ENCODE assay signal across 19 mouse cellular contexts in genomic region chr12:52771931-52772330, GRCm38 (mm10).
DNase-seq lines count a peak whose midpoint lies in the region; ATAC-seq and TF ChIP-seq lines count a peak whose summit lies in the region.
"Had no signal": no experiment of that assay in that cellular context is flagged by ENCODE, and none has a peak within 500 bp of the region (broad histone marks: within the 10 kb centered on the region; RNA-seq: fewer than 3 reads in every experiment).

No protein-coding gene starts in this region.

- no peak for DNase-seq in embryonic facial prominence, embryonic 14.5 days (ENCODE audit: low spot score)
- DNase-seq in embryonic facial prominence, embryonic 10.5 days (ENCODE audit: low spot score): no peak
- no peak for DNase-seq in midbrain, postnatal 0 days (ENCODE audit: low spot score)
- DNase-seq in hindbrain, postnatal 0 days (ENCODE audit: low spot score): no peak
- DNase-seq in stomach, postnatal 0 days (ENCODE audit: low spot score): no peak
- DNase-seq in cerebellum, adult 18-20 months: no peak
- no peak for DNase-seq in gastrocnemius, adult 18-20 months (ENCODE audit: low spot score)
- DNase-seq: gastrocnemius, postnatal 10 days; heart, postnatal 10 days; midbrain, embryonic 14.5 days; right cerebral cortex, postnatal 25 days had no signal

- TF ChIP-seq EP300 in stomach, postnatal 0 days (optimal IDR thresholded peaks at IDR 0.05): no peak

- no peak overlapping the region for H3K4me3 ChIP-seq in embryonic facial prominence, embryonic 14.5 days (ENCODE audit: low read depth, low read length)
- H3K4me3 ChIP-seq in embryonic facial prominence, embryonic 10.5 days: no peak overlapping the region
- no peak overlapping the region for H3K4me3 ChIP-seq in midbrain, embryonic 16.5 days (ENCODE audit: low read depth, low read length)
- H3K4me3 ChIP-seq in midbrain, postnatal 0 days (ENCODE audit: low read depth, low read length): no peak overlapping the region
- H3K4me3 ChIP-seq in hindbrain, postnatal 0 days (ENCODE audit: low read length): no peak overlapping the region
- H3K4me3 ChIP-seq in stomach, postnatal 0 days (ENCODE audit: low read depth, low read length): no peak overlapping the region
- H3K4me3 ChIP-seq: embryonic facial prominence, embryonic 12.5 days; heart, embryonic 10.5 days; left cerebral cortex, adult 2 months; limb, embryonic 10.5 days had no signal

- H3K36me3 ChIP-seq in embryonic facial prominence, embryonic 14.5 days (ENCODE audit: control insufficient read depth, insufficient read depth, low read length): no peaks in the 10 kb centered on the region
- no peaks in the 10 kb centered on the region for H3K36me3 ChIP-seq in embryonic facial prominence, embryonic 10.5 days (replicated peaks)
- no peaks in the 10 kb centered on the region for H3K36me3 ChIP-seq in midbrain, embryonic 16.5 days (ENCODE audit: control insufficient read depth, insufficient read depth, low read length)
- H3K36me3 ChIP-seq in midbrain, postnatal 0 days (ENCODE audit: insufficient read depth, low read length): no peaks in the 10 kb centered on the region
- no peaks in the 10 kb centered on the region for H3K36me3 ChIP-seq in hindbrain, postnatal 0 days (ENCODE audit: insufficient read depth, low read length)
- H3K36me3 ChIP-seq in stomach, postnatal 0 days (ENCODE audit: control insufficient read depth, insufficient read depth, low read length): no peaks in the 10 kb centered on the region
- H3K36me3 ChIP-seq: embryonic facial prominence, embryonic 12.5 days; heart, embryonic 10.5 days; limb, embryonic 10.5 days had no signal

- H3K9me3 ChIP-seq in embryonic facial prominence, embryonic 14.5 days (ENCODE audit: control insufficient read depth, low read length): no peaks in the 10 kb centered on the region
- H3K9me3 ChIP-seq in embryonic facial prominence, embryonic 10.5 days: no peaks in the 10 kb centered on the region
- H3K9me3 ChIP-seq in midbrain, embryonic 16.5 days (replicated peaks; ENCODE audit: control insufficient read depth, low read length, poor library complexity, severe bottlenecking): no peaks in the 10 kb centered on the region
- H3K9me3 ChIP-seq in midbrain, postnatal 0 days (ENCODE audit: low read length): no peaks in the 10 kb centered on the region
- no peaks in the 10 kb centered on the region for H3K9me3 ChIP-seq in hindbrain, postnatal 0 days (ENCODE audit: low read length)
- no peaks in the 10 kb centered on the region for H3K9me3 ChIP-seq in stomach, postnatal 0 days (ENCODE audit: control insufficient read depth, low read length)
- H3K9me3 ChIP-seq: embryonic facial prominence, embryonic 12.5 days; heart, embryonic 10.5 days; limb, embryonic 10.5 days had no signal

- WGBS in embryonic facial prominence, embryonic 14.5 days: 70% methylated on average over 7 of the region's 7 CpGs
- WGBS in embryonic facial prominence, embryonic 10.5 days: 80% methylated on average over 7 of the region's 7 CpGs
- WGBS in midbrain, embryonic 16.5 days: 50% methylated on average over 7 of the region's 7 CpGs
- 68% methylated on average over 7 of the region's 7 CpGs for WGBS in midbrain, postnatal 0 days
- WGBS in hindbrain, postnatal 0 days: 33% methylated on average over 7 of the region's 7 CpGs
- 45% methylated on average over 7 of the region's 7 CpGs for WGBS in stomach, postnatal 0 days

- TF ChIP-seq CTCF in midbrain, postnatal 0 days (IDR thresholded peaks at IDR 0.05): no peak
- TF ChIP-seq CTCF in hindbrain, postnatal 0 days (IDR thresholded peaks at IDR 0.05; ENCODE audit: low read depth): no peak
- no peak for TF ChIP-seq CTCF in stomach, postnatal 0 days (IDR thresholded peaks at IDR 0.05; ENCODE audit: low read depth)

- ATAC-seq in embryonic facial prominence, embryonic 14.5 days (ENCODE audit: low read depth): no peak
- no peak for ATAC-seq in midbrain, embryonic 16.5 days
- ATAC-seq in midbrain, postnatal 0 days (ENCODE audit: low FRiP score): no peak
- ATAC-seq in hindbrain, postnatal 0 days: no peak
- no peak for ATAC-seq in stomach, postnatal 0 days (ENCODE audit: low FRiP score, low TSS enrichment)
- ATAC-seq: inflammation-experienced regulatory T-cells, adult 6 months had no signal

- 0 out of 2 replicates have a peak overlapping the region, but pooled peaks have one; percentile 21 for H3K27ac ChIP-seq in embryonic facial prominence, embryonic 14.5 days (replicated peaks; ENCODE audit: low read depth, low read length)
- H3K27ac ChIP-seq in embryonic facial prominence, embryonic 10.5 days (replicated peaks): no peak overlapping the region
- peak overlapping the region; percentile 47; the same call in 1 of the 2 replicates for H3K27ac ChIP-seq in midbrain, embryonic 16.5 days (ENCODE audit: low read length)
- H3K27ac ChIP-seq in midbrain, postnatal 0 days (ENCODE audit: low read depth, low read length): no peak overlapping the region
- peak overlapping the region; percentile 51 for H3K27ac ChIP-seq in hindbrain, postnatal 0 days
- H3K27ac ChIP-seq in stomach, postnatal 0 days (replicated peaks): no peak overlapping the region
- H3K27ac ChIP-seq: heart, embryonic 10.5 days; left cerebral cortex, adult 2 months; limb, embryonic 10.5 days had no signal

- H3K9ac ChIP-seq in embryonic facial prominence, embryonic 14.5 days (ENCODE audit: low read depth, low read length): no peak overlapping the region
- no peak overlapping the region for H3K9ac ChIP-seq in midbrain, embryonic 16.5 days (ENCODE audit: low read depth, low read length)
- H3K9ac ChIP-seq in midbrain, postnatal 0 days (replicated peaks; ENCODE audit: low read length, poor library complexity, severe bottlenecking): no peak overlapping the region
- H3K9ac ChIP-seq in hindbrain, postnatal 0 days (replicated peaks; ENCODE audit: low read length): no peak overlapping the region
- no peak overlapping the region for H3K9ac ChIP-seq in stomach, postnatal 0 days (ENCODE audit: low read length)
- H3K9ac ChIP-seq: embryonic facial prominence, embryonic 12.5 days had no signal

- no peak overlapping the region for H3K4me2 ChIP-seq in embryonic facial prominence, embryonic 14.5 days (ENCODE audit: low read depth, low read length)
- H3K4me2 ChIP-seq in midbrain, embryonic 16.5 days (ENCODE audit: low read length): no peak overlapping the region
- H3K4me2 ChIP-seq in midbrain, postnatal 0 days (ENCODE audit: low read depth, low read length, poor library complexity, severe bottlenecking): no peak overlapping the region
- H3K4me2 ChIP-seq in hindbrain, postnatal 0 days (ENCODE audit: low read depth, low read length): peak overlapping the region; percentile 18; the same call in 1 of the 2 replicates
- H3K4me2 ChIP-seq in stomach, postnatal 0 days (replicated peaks; ENCODE audit: low read depth): 0 out of 2 replicates have a peak overlapping the region, but pooled peaks have one; percentile 11
- H3K4me2 ChIP-seq: embryonic facial prominence, embryonic 12.5 days; liver, embryonic 11.5 days had no signal

- no peaks in the 10 kb centered on the region for H3K27me3 ChIP-seq in embryonic facial prominence, embryonic 14.5 days (replicated peaks; ENCODE audit: control insufficient read depth, insufficient read depth, low read length)
- H3K27me3 ChIP-seq in embryonic facial prominence, embryonic 10.5 days (replicated peaks; ENCODE audit: low read depth, poor library complexity, severe bottlenecking): no peaks in the 10 kb centered on the region
- no peaks in the 10 kb centered on the region for H3K27me3 ChIP-seq in midbrain, embryonic 16.5 days (ENCODE audit: control insufficient read depth, insufficient read depth, low read depth, low read length)
- no peaks in the 10 kb centered on the region for H3K27me3 ChIP-seq in midbrain, postnatal 0 days (ENCODE audit: insufficient read depth, low read length)
- no peaks in the 10 kb centered on the region for H3K27me3 ChIP-seq in hindbrain, postnatal 0 days (ENCODE audit: insufficient read depth, low read length)
- H3K27me3 ChIP-seq in stomach, postnatal 0 days (ENCODE audit: control insufficient read depth, insufficient read depth, low read length): no peaks in the 10 kb centered on the region
- H3K27me3 ChIP-seq: CH12.LX; embryonic facial prominence, embryonic 12.5 days had no signal

- H3K4me1 ChIP-seq in embryonic facial prominence, embryonic 14.5 days (ENCODE audit: control insufficient read depth, insufficient read depth, low read length): peaks cover 19% of the 10 kb centered on the region
- peaks cover 36% of the 10 kb centered on the region for H3K4me1 ChIP-seq in embryonic facial prominence, embryonic 10.5 days
- peaks cover 29% of the 10 kb centered on the region for H3K4me1 ChIP-seq in midbrain, embryonic 16.5 days (ENCODE audit: control insufficient read depth, insufficient read depth, low read length)
- peaks cover 6% of the 10 kb centered on the region for H3K4me1 ChIP-seq in midbrain, postnatal 0 days (ENCODE audit: insufficient read depth, low read length)
- peaks cover 15% of the 10 kb centered on the region; the same call in 1 of the 2 replicates for H3K4me1 ChIP-seq in hindbrain, postnatal 0 days (ENCODE audit: insufficient read depth, low read length)
- H3K4me1 ChIP-seq in stomach, postnatal 0 days (replicated peaks; ENCODE audit: control insufficient read depth, insufficient read depth): no peaks in the 10 kb centered on the region; the same call in 1 of the 2 replicates
- H3K4me1 ChIP-seq: limb, embryonic 10.5 days had no signal

Comparison
In these comparisons a context has a peak if more than half of its experiments do, and no peak if none do; other contexts are left out.
1. H3K27ac ChIP-seq: peak in embryonic facial prominence, embryonic 14.5 days (single experiment), midbrain, embryonic 16.5 days (single experiment) and hindbrain, postnatal 0 days (single experiment); none in embryonic facial prominence, embryonic 10.5 days (single experiment), midbrain, postnatal 0 days (single experiment) and stomach, postnatal 0 days (single experiment).
2. H3K4me2 ChIP-seq: peak in hindbrain, postnatal 0 days (single experiment) and stomach, postnatal 0 days (single experiment); none in embryonic facial prominence, embryonic 14.5 days (single experiment), midbrain, embryonic 16.5 days (single experiment) and midbrain, postnatal 0 days (single experiment).